Mouse (Mus musculus) embryonic fibroblast, embryonic 13.5 days (primary cell): ENCODE measurements around the gene Arhgef7. TPM values are rescaled to one million over a fixed set of nuclear protein-coding genes. Genes with fewer than 3 reads are reported as not detected.

Source experiments
- H3K27ac ChIP-seq: 2 replicates; pipeline ENCODE4 v1.5.1; 2012; ENCODE audit warnings: low read length, control low read depth, inconsistent platforms; ENCODE audit not compliant: insufficient read depth
- H3K4me1 ChIP-seq: 2 replicates; pipeline ENCODE4 v1.6.1; 2011; ENCODE audit warnings: low read length; ENCODE audit not compliant: control insufficient read depth, insufficient read depth
- H3K4me3 ChIP-seq: 2 replicates; pipeline ENCODE4 v1.5.1; 2011; ENCODE audit warnings: mild to moderate bottlenecking, control low read depth, low read length; ENCODE audit not compliant: insufficient read depth
- CTCF ChIP-seq: IDR thresholded peaks from 2 replicates; pipeline ENCODE4 v1.5.1; 2011; ENCODE audit warnings: mild to moderate bottlenecking, control low read depth, low read length, moderate library complexity, borderline replicate concordance; ENCODE audit not compliant: insufficient read depth
- POLR2A ChIP-seq: IDR thresholded peaks from 2 replicates; pipeline ENCODE4 v1.6.1; 2011; ENCODE audit warnings: low read depth, mild to moderate bottlenecking, control low read depth, low read length, moderate library complexity
- polyA plus RNA-seq: library from polyadenylated mRNA; stranded (reverse); fragments of >200 nt; gene quantifications from 2 replicates; pipeline ENCODE4 v1.2.4, GENCODE M21; 2011; ENCODE audit warnings: low read depth; ENCODE audit not compliant: missing spikeins, insufficient read length

Arhgef7 gene
- polyA plus RNA-seq, 1 experiment: 40.8 TPM

GRCm38 (mm10) chr8:11776451-11777180 lies 49.1 kb downstream of the Arhgef7 start:
- TF ChIP-seq POLR2A (no peak), CTCF (no peak)
- no peak overlapping the region for H3K27ac ChIP-seq
- H3K4me3 ChIP-seq: no peak overlapping the region
- peaks cover 19% of the 10 kb centered on the region for H3K4me1 ChIP-seq

GRCm38 (mm10) chr8:11777201-11777600 lies 49.7 kb downstream of the Arhgef7 start:
- Histone ChIP-seq H3K4me3 (no peak overlapping the region), H3K4me1 (peaks cover 19% of the 10 kb centered on the region), H3K27ac (no peak overlapping the region)
- no peak for TF ChIP-seq POLR2A
- TF ChIP-seq CTCF: no peak

- H3K27ac ChIP-seq: no peak overlapping the region; the same call in 1 of the 2 replicates
- H3K4me1 ChIP-seq: peaks cover 19% of the 10 kb centered on the region
- H3K4me3 ChIP-seq: no peak overlapping the region
- TF ChIP-seq POLR2A: no peak
- TF ChIP-seq CTCF: no peak
Measured at GRCm38 (mm10) chr8:11778646-11779433, 51.3 kb downstream of the Arhgef7 start.

- Histone ChIP-seq H3K4me1 (peaks cover 19% of the 10 kb centered on the region), H3K27ac (no peak overlapping the region), H3K4me3 (no peak overlapping the region)
- TF ChIP-seq CTCF: no peak
- no peak for TF ChIP-seq POLR2A
Measured at GRCm38 (mm10) chr8:11779844-11780634, 52.5 kb downstream of the Arhgef7 start.

- TF ChIP-seq POLR2A (no peak), CTCF (no peak)
- no peak overlapping the region for H3K4me3 ChIP-seq
Measured at GRCm38 (mm10) chr8:11780641-11781040, 53.1 kb downstream of the Arhgef7 start.

GRCm38 (mm10) chr8:11782607-11783006 lies 55.1 kb downstream of the Arhgef7 start:
- Histone ChIP-seq H3K4me1 (peaks cover 15% of the 10 kb centered on the region), H3K27ac (no peak overlapping the region), H3K4me3 (no peak overlapping the region)
- TF ChIP-seq CTCF: no peak
- no peak for TF ChIP-seq POLR2A

More at GRCm38 (mm10) chr8:11780641-11781040, 53.1 kb downstream of the Arhgef7 start:
- H3K27ac ChIP-seq: no peak overlapping the region
- peaks cover 19% of the 10 kb centered on the region for H3K4me1 ChIP-seq

- no peak overlapping the region for H3K4me3 ChIP-seq
- no peak overlapping the region for H3K27ac ChIP-seq
- TF ChIP-seq POLR2A (no peak), CTCF (no peak)
- H3K4me1 ChIP-seq: peaks cover 13% of the 10 kb centered on the region
Measured at GRCm38 (mm10) chr8:11783861-11784594, 56.5 kb downstream of the Arhgef7 start.

GRCm38 (mm10) chr8:11785121-11785520 lies 57.6 kb downstream of the Arhgef7 start:
- TF ChIP-seq POLR2A (no peak), CTCF (no peak)
- H3K4me1 ChIP-seq: 0 out of 2 replicates have a peak, but pooled peaks cover 4% of the 10 kb centered on the region
- no peak overlapping the region for H3K4me3 ChIP-seq
- H3K27ac ChIP-seq: no peak overlapping the region

GRCm38 (mm10) chr8:11785539-11786046 lies 58.1 kb downstream of the Arhgef7 start:
- H3K27ac ChIP-seq: no peak overlapping the region
- H3K4me3 ChIP-seq: no peak overlapping the region
- no peaks in the 10 kb centered on the region for H3K4me1 ChIP-seq
- TF ChIP-seq CTCF (no peak), POLR2A (no peak)
